22 mouse cellular contexts compared by ENCODE assay signal in genomic region chr8:125287311-125287710, GRCm38 (mm10).
DNase-seq lines count a peak whose midpoint lies in the region; ATAC-seq lines count a peak whose summit lies in the region.
"Had no signal": no experiment of that assay in that cellular context is flagged by ENCODE, and none has a peak within 500 bp of the region (broad histone marks: within the 10 kb centered on the region; RNA-seq: fewer than 3 reads in every experiment).

No protein-coding gene starts in this region.

- no peaks in the 10 kb centered on the region for H3K27me3 ChIP-seq in heart, embryonic 12.5 days (replicated peaks)
- H3K27me3 ChIP-seq in heart, embryonic 16.5 days (ENCODE audit: control insufficient read depth, insufficient read depth, low read length) = no peaks in the 10 kb centered on the region
- H3K27me3 ChIP-seq: embryonic facial prominence, embryonic 13.5 days; limb, embryonic 13.5 days; liver, embryonic 13.5 days had no signal

- peaks cover 72% of the 10 kb centered on the region for H3K4me1 ChIP-seq in heart, embryonic 12.5 days (replicated peaks)
- peaks cover 51% of the 10 kb centered on the region for H3K4me1 ChIP-seq in heart, embryonic 16.5 days (ENCODE audit: control insufficient read depth, insufficient read depth, low read length)

- 0 out of 2 replicates have a peak overlapping the region, but pooled peaks have one; percentile 4 for H3K4me2 ChIP-seq in heart, embryonic 12.5 days
- peak overlapping the region; percentile 33 for H3K4me2 ChIP-seq in heart, embryonic 16.5 days (ENCODE audit: low read depth, low read length)
- H3K4me2 ChIP-seq: embryonic facial prominence, embryonic 13.5 days; hindbrain, embryonic 14.5 days; limb, embryonic 13.5 days; liver, embryonic 13.5 days; lung, embryonic 14.5 days had no signal

- no peaks in the 10 kb centered on the region for H3K9me3 ChIP-seq in heart, embryonic 12.5 days (replicated peaks)
- H3K9me3 ChIP-seq in heart, embryonic 16.5 days (replicated peaks; ENCODE audit: control insufficient read depth, low read length) = no peaks in the 10 kb centered on the region
- H3K9me3 ChIP-seq: embryonic facial prominence, embryonic 13.5 days; limb, embryonic 13.5 days; liver, embryonic 13.5 days; midbrain, embryonic 10.5 days had no signal

- peak; percentile 10 for DNase-seq in adrenal gland, adult 2 months
- DNase-seq in adrenal gland, postnatal 14 days = no peak
- no peak for DNase-seq in heart, postnatal 36 days
- peak; percentile 79 for DNase-seq in Muller cell, postnatal 12 days (ENCODE audit: inconsistent ontology term)
- no peak for DNase-seq in frontal cortex, postnatal 25 days (ENCODE audit: low spot score in 2 of 2)
- DNase-seq in T-cell, adult 2 months (ENCODE audit: low spot score) = no peak
- DNase-seq: cerebellum, adult 9-10 months; forebrain, postnatal 0 days; gastrocnemius, postnatal 14 days; kidney, postnatal 10 days; liver, embryonic 13.5 days; lung, embryonic 14.5 days; right cerebral cortex, adult 18-20 months; thymus, postnatal 25 days had no signal

- peak overlapping the region; percentile 77 for H3K27ac ChIP-seq in heart, embryonic 12.5 days (ENCODE audit: poor library complexity, severe bottlenecking)
- peak overlapping the region; percentile 83 for H3K27ac ChIP-seq in heart, embryonic 16.5 days (ENCODE audit: low read length)
- H3K27ac ChIP-seq: embryonic facial prominence, embryonic 13.5 days; hindbrain, embryonic 14.5 days; limb, embryonic 13.5 days; liver, embryonic 13.5 days; stomach, postnatal 0 days had no signal

- no peaks in the 10 kb centered on the region for H3K36me3 ChIP-seq in heart, embryonic 12.5 days
- no peaks in the 10 kb centered on the region for H3K36me3 ChIP-seq in heart, embryonic 16.5 days (ENCODE audit: control insufficient read depth, insufficient read depth)
- H3K36me3 ChIP-seq: embryonic facial prominence, embryonic 13.5 days; limb, embryonic 13.5 days; liver, embryonic 13.5 days; midbrain, embryonic 10.5 days had no signal

- intact Hi-C loops in heart, postnatal 36 days (cut with DNase I) = no loop called here

- ATAC-seq in heart, embryonic 12.5 days (ENCODE audit: insufficient number of reproducible peaks, low FRiP score) = no peak
- ATAC-seq in heart, embryonic 16.5 days (replicated peaks; ENCODE audit: extremely low read depth, insufficient read depth, low FRiP score) = no peak
- ATAC-seq: CD4-positive, CD25-positive, alpha-beta regulatory T cell, adult 4 months; forebrain, postnatal 0 days had no signal

- H3K4me3 ChIP-seq in heart, embryonic 12.5 days = no peak overlapping the region
- no peak overlapping the region for H3K4me3 ChIP-seq in heart, embryonic 16.5 days (ENCODE audit: low read length)
- H3K4me3 ChIP-seq: embryonic facial prominence, embryonic 13.5 days; limb, embryonic 13.5 days; liver, embryonic 13.5 days; midbrain, embryonic 10.5 days had no signal

- 0 out of 2 replicates have a peak overlapping the region, but pooled peaks have one; percentile 18 for H3K9ac ChIP-seq in heart, embryonic 12.5 days
- 0 out of 2 replicates have a peak overlapping the region, but pooled peaks have one; percentile 8 for H3K9ac ChIP-seq in heart, embryonic 16.5 days (ENCODE audit: low read length)
- H3K9ac ChIP-seq: embryonic facial prominence, embryonic 13.5 days; forebrain, postnatal 0 days; hindbrain, embryonic 14.5 days; limb, embryonic 13.5 days; liver, embryonic 13.5 days; lung, embryonic 14.5 days had no signal

- 82% methylated on average over 4 of the region's 4 CpGs for WGBS in heart, embryonic 12.5 days
- 76% methylated on average over 4 of the region's 4 CpGs for WGBS in heart, embryonic 16.5 days

Comparison
In these comparisons a context has a peak if more than half of its experiments do, and no peak if none do; other contexts are left out.
1. DNase-seq: peak in adrenal gland, adult 2 months (single experiment) and Muller cell, postnatal 12 days (single experiment); none in adrenal gland, postnatal 14 days (single experiment), heart, postnatal 36 days (0 of 2), frontal cortex, postnatal 25 days (0 of 2) and T-cell, adult 2 months (single experiment).